Mouse (Mus musculus) brain, embryonic 14.5 days (tissue): Measurements from ENCODE around the gene Rpl5.
"Not testable (repeated sequence)": the region's sequence is repeated elsewhere in the genome, so short reads cannot be mapped to it uniquely, and the experiment has no call there.

Source experiments
- CTCF ChIP-seq: fragments of 200-500 bp; IDR thresholded peaks from 2 replicates; pipeline ENCODE4 v1.5.1; 2012; ENCODE audit warnings: inconsistent platforms, mild to moderate bottlenecking, moderate library complexity, borderline replicate concordance; ENCODE audit not compliant: insufficient read depth, insufficient read length; ENCODE audit errors: extremely low read depth
- POLR2A ChIP-seq: fragments of 200-500 bp; IDR thresholded peaks from 2 replicates; pipeline ENCODE4 v1.6.1; 2012; ENCODE audit warnings: mild to moderate bottlenecking, inconsistent platforms, borderline replicate concordance; ENCODE audit not compliant: poor library complexity, insufficient read depth, insufficient read length, severe bottlenecking; ENCODE audit errors: extremely low read depth

GRCm38 (mm10) chr5:107938483-107938882, 38.2 kb downstream of the Rpl5 start:
- TF ChIP-seq CTCF, POLR2A: not testable (repeated sequence)
